Comparison of ENCODE assay signal across 11 mouse cellular contexts in genomic region chr2:26066527-26066926, GRCm38 (mm10). TPM values are rescaled to one million over a fixed set of nuclear protein-coding genes. Genes with fewer than 3 reads are reported as not detected.
DNase-seq lines count a peak whose midpoint lies in the region; ATAC-seq and TF ChIP-seq lines count a peak whose summit lies in the region.
"Had no signal": no experiment of that assay in that cellular context is flagged by ENCODE, and none has a peak within 500 bp of the region (broad histone marks: within the 10 kb centered on the region; RNA-seq: fewer than 3 reads in every experiment).

No protein-coding gene starts in this region.

- no peak overlapping the region for H3K9ac ChIP-seq in midbrain, embryonic 13.5 days (replicated peaks)
- no peak overlapping the region for H3K9ac ChIP-seq in lung, postnatal 0 days (replicated peaks; ENCODE audit: low read depth)

- H3K4me2 ChIP-seq in midbrain, embryonic 13.5 days (replicated peaks): no peak overlapping the region
- H3K4me2 ChIP-seq in lung, postnatal 0 days (replicated peaks; ENCODE audit: low read depth, low read length): no peak overlapping the region

- peaks cover 12% of the 10 kb centered on the region for H3K4me1 ChIP-seq in midbrain, embryonic 13.5 days (replicated peaks)
- H3K4me1 ChIP-seq in midbrain, embryonic 10.5 days: no peaks in the 10 kb centered on the region
- no peaks in the 10 kb centered on the region for H3K4me1 ChIP-seq in lung, postnatal 0 days (ENCODE audit: insufficient read depth, low read depth, low read length)

- intact Hi-C loops in left cerebral cortex, postnatal 36 days (cut with DNase I): loop anchor here (2.0 kb wide), 1 partner anchor 24 kb away; no protein-coding TSS in a partner anchor

- H3K9me3 ChIP-seq in midbrain, embryonic 13.5 days: no peaks in the 10 kb centered on the region
- no peaks in the 10 kb centered on the region for H3K9me3 ChIP-seq in midbrain, embryonic 10.5 days (replicated peaks)
- H3K9me3 ChIP-seq in lung, postnatal 0 days (ENCODE audit: low read length): no peaks in the 10 kb centered on the region

- no peak for ATAC-seq in midbrain, embryonic 13.5 days
- no peak for ATAC-seq in CD4-positive, CD25-positive, alpha-beta regulatory T cell, adult 4 months
- no peak for ATAC-seq in lung, postnatal 0 days

- H3K4me3 ChIP-seq in midbrain, embryonic 13.5 days (replicated peaks): no peak overlapping the region
- no peak overlapping the region for H3K4me3 ChIP-seq in midbrain, embryonic 10.5 days
- no peak overlapping the region for H3K4me3 ChIP-seq in lung, postnatal 0 days (ENCODE audit: low read depth, low read length)

- no peaks in the 10 kb centered on the region for H3K36me3 ChIP-seq in midbrain, embryonic 13.5 days
- no peaks in the 10 kb centered on the region for H3K36me3 ChIP-seq in midbrain, embryonic 10.5 days
- no peaks in the 10 kb centered on the region for H3K36me3 ChIP-seq in lung, postnatal 0 days (ENCODE audit: insufficient read depth, low read length)

- H3K27me3 ChIP-seq in midbrain, embryonic 13.5 days: no peaks in the 10 kb centered on the region
- no peaks in the 10 kb centered on the region for H3K27me3 ChIP-seq in midbrain, embryonic 10.5 days (ENCODE audit: low read depth, poor library complexity, severe bottlenecking)
- H3K27me3 ChIP-seq in lung, postnatal 0 days (replicated peaks; ENCODE audit: insufficient read depth, low read length): no peaks in the 10 kb centered on the region

- TF ChIP-seq EP300 in lung, postnatal 0 days (IDR thresholded peaks at IDR 0.05): no peak

- 70% methylated on average over 14 of the region's 14 CpGs for WGBS in midbrain, embryonic 13.5 days
- WGBS in midbrain, embryonic 10.5 days: 87% methylated on average over 14 of the region's 14 CpGs
- 81% methylated on average over 14 of the region's 14 CpGs for WGBS in lung, postnatal 0 days

- DNase-seq in midbrain, embryonic 10.5 days (ENCODE audit: low spot score): no peak
- peak; percentile 73 for DNase-seq in layer of hippocampus, adult 11-12 months (ENCODE audit: low spot score)
- DNase-seq in left cerebral cortex, postnatal 36 days (ENCODE audit: low spot score in 2 of 2): peak; percentile 81 to 83
- no peak for DNase-seq in adrenal gland, postnatal 14 days
- DNase-seq in spleen, postnatal 36 days (ENCODE audit: low spot score in 2 of 2): no peak
- no peak for DNase-seq in lung, postnatal 0 days (ENCODE audit: low spot score)
- DNase-seq: cerebellum, adult 18-20 months; heart, adult 18-20 months had no signal

- TF ChIP-seq CTCF in lung, postnatal 0 days (IDR thresholded peaks at IDR 0.05): no peak

- peak overlapping the region; percentile 4; the same call in 1 of the 2 replicates for H3K27ac ChIP-seq in midbrain, embryonic 13.5 days
- H3K27ac ChIP-seq in midbrain, embryonic 10.5 days (replicated peaks): no peak overlapping the region
- H3K27ac ChIP-seq in lung, postnatal 0 days (ENCODE audit: low read length): no peak overlapping the region
- H3K27ac ChIP-seq: macrophage had no signal

RNA-seq across cellular contexts. Expression of gene Ubac1, which starts 45.0 kb away (rescaled TPM):
- 93.6 and 104 TPM in 2 replicates for polyA plus RNA-seq in midbrain, embryonic 13.5 days (2015; fragmentation: Nextera tagmentation; extraction: Ambion mirVana)
- polyA plus RNA-seq in midbrain, embryonic 10.5 days (2016; fragmentation: Nextera tagmentation; extraction: Ambion mirVana): 87.4 and 89.5 TPM in 2 replicates
- 10 to 100 TPM; 63.2 to 64.8 TPM for total RNA-seq in left cerebral cortex, postnatal 36 days (2021)
- 53.0 and 58.0 TPM in 2 replicates for total RNA-seq in adrenal gland, postnatal 14 days (2021)
- 10 to 100 TPM; 10.2 to 11.8 TPM for polyA plus RNA-seq in CD4-positive, CD25-positive, alpha-beta regulatory T cell, adult 4 months (2017; shearing (Covaris generic))
- polyA plus RNA-seq in lung, postnatal 0 days (2015; fragmentation: Nextera tagmentation; extraction: Ambion mirVana): 39.2 and 40.6 TPM in 2 replicates

RNA-seq across cellular contexts. Expression of gene Nacc2, which starts 56.5 kb away (rescaled TPM):
- 10.1 and 10.4 TPM in 2 replicates for polyA plus RNA-seq in midbrain, embryonic 13.5 days (2015; fragmentation: Nextera tagmentation; extraction: Ambion mirVana)
- 4.3 and 5.6 TPM in 2 replicates for polyA plus RNA-seq in midbrain, embryonic 10.5 days (2016; fragmentation: Nextera tagmentation; extraction: Ambion mirVana)
- 10 to 100 TPM; 69.8 to 75.7 TPM for total RNA-seq in left cerebral cortex, postnatal 36 days (2021)
- 25.9 and 30.5 TPM in 2 replicates for total RNA-seq in adrenal gland, postnatal 14 days (2021)
- polyA plus RNA-seq in CD4-positive, CD25-positive, alpha-beta regulatory T cell, adult 4 months (2017; shearing (Covaris generic)): under 1 TPM; 0.44 to 0.75 TPM
- 7.1 and 9.2 TPM in 2 replicates for polyA plus RNA-seq in lung, postnatal 0 days (2015; fragmentation: Nextera tagmentation; extraction: Ambion mirVana)

Comparison
In these comparisons a context has a peak if more than half of its experiments do, and no peak if none do; other contexts are left out.
1. DNase-seq: peak in layer of hippocampus, adult 11-12 months (single experiment) and left cerebral cortex, postnatal 36 days (2 of 2); none in midbrain, embryonic 10.5 days (single experiment), adrenal gland, postnatal 14 days (single experiment), spleen, postnatal 36 days (0 of 2) and lung, postnatal 0 days (single experiment).